Mouse (Mus musculus) megakaryocyte, embryonic 14.5 days (primary cell): Measurements from ENCODE around the gene Sh2d5. TPM values are rescaled to one million over a fixed set of nuclear protein-coding genes. Genes with fewer than 3 reads are reported as not detected.
A peak's percentile ranks its signal among the peaks of the same experiment; 100 is the strongest.

Experiments
- H3K27me3 ChIP-seq: replicated peaks from 2 replicates; pipeline ENCODE3; 2012; ENCODE audit warnings: inconsistent platforms
- H3K36me3 ChIP-seq: replicated peaks from 2 replicates; pipeline ENCODE3; 2012; ENCODE audit warnings: low read length, inconsistent platforms, mixed read lengths
- H3K4me1 ChIP-seq: 2 replicates; pipeline ENCODE4 v1.6.1; 2012; ENCODE audit warnings: inconsistent platforms
- H3K4me3 ChIP-seq: replicated peaks from 2 replicates; pipeline ENCODE3; 2012; ENCODE audit warnings: moderate library complexity, mild to moderate bottlenecking, inconsistent platforms
- H3K9me3 ChIP-seq: 2 replicates; pipeline ENCODE4 v1.6.1; 2012; ENCODE audit warnings: inconsistent platforms
- FLI1 ChIP-seq: IDR thresholded peaks from 2 replicates; pipeline ENCODE4 v1.6.1; 2012; ENCODE audit warnings: low read length, inconsistent platforms, mixed read lengths
- GATA1 ChIP-seq: IDR thresholded peaks from 3 replicates; pipeline ENCODE4 v1.6.1; 2012; ENCODE audit warnings: mixed read lengths, low read length, inconsistent platforms, borderline replicate concordance
- polyA plus RNA-seq: library from polyadenylated mRNA; stranded (reverse); fragments of >175 nt; gene quantifications from 2 replicates; pipeline ENCODE4 v1.2.3, GENCODE M21; 2012; ENCODE audit warnings: low replicate concordance; ENCODE audit not compliant: insufficient read depth

Sh2d5 gene
- polyA plus RNA-seq, 1 experiment: 11.4 TPM

GRCm38 (mm10) chr4:138257116-138257687 lies 7.0 kb downstream of the Sh2d5 start:
- no peak for TF ChIP-seq FLI1
- no peak for TF ChIP-seq GATA1
- peaks cover 35% of the 10 kb centered on the region for H3K27me3 ChIP-seq
- H3K36me3 ChIP-seq: peaks cover 79% of the 10 kb centered on the region

GRCm38 (mm10) chr4:138258663-138259062 lies 8.5 kb downstream of the Sh2d5 start:
- Histone ChIP-seq H3K36me3 (peaks cover 68% of the 10 kb centered on the region), H3K27me3 (peaks cover 37% of the 10 kb centered on the region), H3K4me3 (no peak overlapping the region), H3K9me3 (no peaks in the 10 kb centered on the region), H3K4me1 (peaks cover 97% of the 10 kb centered on the region)
- no peak for TF ChIP-seq GATA1

More at GRCm38 (mm10) chr4:138257116-138257687, 7.0 kb downstream of the Sh2d5 start:
- H3K9me3 ChIP-seq: no peaks in the 10 kb centered on the region
- peak overlapping the region; percentile 62 for H3K4me3 ChIP-seq
- H3K4me1 ChIP-seq: peaks cover 99% of the 10 kb centered on the region

- H3K36me3 ChIP-seq: peaks cover 60% of the 10 kb centered on the region
- peaks cover 37% of the 10 kb centered on the region for H3K27me3 ChIP-seq
- H3K4me1 ChIP-seq: peaks cover 96% of the 10 kb centered on the region
- no peaks in the 10 kb centered on the region for H3K9me3 ChIP-seq
- TF ChIP-seq GATA1: no peak
- TF ChIP-seq FLI1: no peak
- peak overlapping the region; percentile 46 for H3K4me3 ChIP-seq
Measured at GRCm38 (mm10) chr4:138259482-138259881, 9.3 kb downstream of the Sh2d5 start.

- no peak for TF ChIP-seq FLI1
- no peak for TF ChIP-seq GATA1
Measured at GRCm38 (mm10) chr4:138261843-138262681, 11.9 kb downstream of the Sh2d5 start.

GRCm38 (mm10) chr4:138267869-138268268 lies 17.7 kb downstream of the Sh2d5 start:
- H3K36me3 ChIP-seq: no peaks in the 10 kb centered on the region
- peaks cover 63% of the 10 kb centered on the region for H3K27me3 ChIP-seq
- peak overlapping the region; percentile 0 for H3K4me3 ChIP-seq
- TF ChIP-seq FLI1 (no peak), GATA1 (no peak)
- peaks cover 35% of the 10 kb centered on the region for H3K4me1 ChIP-seq
- H3K9me3 ChIP-seq: peaks cover 26% of the 10 kb centered on the region

More at GRCm38 (mm10) chr4:138261843-138262681, 11.9 kb downstream of the Sh2d5 start:
- Histone ChIP-seq H3K27me3 (peaks cover 30% of the 10 kb centered on the region), H3K4me3 (peak overlapping the region; percentile 96), H3K36me3 (peaks cover 34% of the 10 kb centered on the region), H3K9me3 (peaks cover 6% of the 10 kb centered on the region), H3K4me1 (peaks cover 75% of the 10 kb centered on the region)

GRCm38 (mm10) chr4:138272011-138272997 lies 22.1 kb downstream of the Sh2d5 start:
- TF ChIP-seq GATA1 (no peak), FLI1 (no peak)
- peaks cover 53% of the 10 kb centered on the region for H3K27me3 ChIP-seq
- H3K9me3 ChIP-seq: peaks cover 18% of the 10 kb centered on the region
- no peak overlapping the region for H3K4me3 ChIP-seq
- peaks cover 16% of the 10 kb centered on the region for H3K4me1 ChIP-seq
- no peaks in the 10 kb centered on the region for H3K36me3 ChIP-seq

GRCm38 (mm10) chr4:138278346-138278745 lies 28.1 kb downstream of the Sh2d5 start:
- H3K4me1 ChIP-seq: peaks cover 19% of the 10 kb centered on the region
- peaks cover 39% of the 10 kb centered on the region for H3K27me3 ChIP-seq
- H3K4me3 ChIP-seq: no peak overlapping the region
- no peaks in the 10 kb centered on the region for H3K9me3 ChIP-seq
- H3K36me3 ChIP-seq: no peaks in the 10 kb centered on the region
- TF ChIP-seq FLI1: no peak
- no peak for TF ChIP-seq GATA1

- Histone ChIP-seq H3K27me3 (peaks cover 45% of the 10 kb centered on the region), H3K4me3 (peak overlapping the region; percentile 2), H3K9me3 (peaks cover 7% of the 10 kb centered on the region), H3K36me3 (no peaks in the 10 kb centered on the region), H3K4me1 (peaks cover 31% of the 10 kb centered on the region)
- TF ChIP-seq GATA1 (no peak), FLI1 (no peak)
Measured at GRCm38 (mm10) chr4:138282834-138283233, 32.6 kb downstream of the Sh2d5 start.

- Histone ChIP-seq H3K9me3 (peaks cover 7% of the 10 kb centered on the region), H3K4me1 (peaks cover 37% of the 10 kb centered on the region), H3K27me3 (peaks cover 55% of the 10 kb centered on the region), H3K36me3 (no peaks in the 10 kb centered on the region), H3K4me3 (no peak overlapping the region)
- TF ChIP-seq GATA1: no peak
Measured at GRCm38 (mm10) chr4:138286411-138286810, 36.2 kb downstream of the Sh2d5 start.
